Mouse (Mus musculus) olfactory bulb, adult 2 months (tissue): ENCODE measurements around the gene Txndc11.

ENCODE experiments used
- CTCF ChIP-seq: fragments of 200-500 bp; IDR thresholded peaks from 2 replicates; pipeline ENCODE4 v1.5.1; 2012; ENCODE audit warnings: low read depth, mild to moderate bottlenecking, low read length, moderate library complexity; ENCODE audit not compliant: insufficient read depth
- POLR2A ChIP-seq: fragments of 200-500 bp; IDR thresholded peaks from 2 replicates; pipeline ENCODE4 v1.6.1; 2012; ENCODE audit warnings: mild to moderate bottlenecking, low read depth, low read length, moderate library complexity; ENCODE audit not compliant: insufficient read depth

DNA sequence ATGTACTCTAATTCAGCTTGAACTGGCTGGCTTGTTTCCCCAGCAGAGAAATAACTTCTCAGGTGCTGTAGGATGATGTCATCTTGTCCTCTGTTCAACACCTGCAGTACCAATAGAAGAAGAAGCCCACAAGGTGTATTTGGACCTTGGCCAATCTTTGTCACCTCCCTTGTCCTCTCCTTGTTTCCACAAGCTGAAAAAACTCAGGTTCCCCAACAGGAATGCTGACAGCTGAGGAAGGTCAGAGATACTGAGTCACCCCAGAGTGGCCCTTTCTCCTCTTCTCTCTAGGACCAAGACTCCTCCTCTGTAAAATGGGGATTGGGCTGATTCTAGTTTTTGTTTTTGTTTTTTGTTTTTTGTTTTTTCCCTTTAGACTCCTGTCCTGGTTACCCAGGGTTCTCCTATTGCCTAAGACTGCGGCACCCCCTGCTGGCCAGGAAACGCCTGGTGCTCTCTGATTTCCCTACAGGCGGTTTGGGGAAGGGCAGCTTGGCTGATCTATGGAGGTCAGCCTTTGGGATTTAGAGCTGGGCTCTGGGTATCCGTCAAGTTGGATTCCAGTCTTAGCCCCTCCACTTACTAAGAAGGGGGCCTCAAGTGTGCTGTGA, 100.2 kb downstream of the Txndc11 start:
- no peak for TF ChIP-seq POLR2A
- TF ChIP-seq CTCF: peak; percentile 100
